ENCODE assay signal across 8 mouse cellular contexts in the genomic region with DNA sequence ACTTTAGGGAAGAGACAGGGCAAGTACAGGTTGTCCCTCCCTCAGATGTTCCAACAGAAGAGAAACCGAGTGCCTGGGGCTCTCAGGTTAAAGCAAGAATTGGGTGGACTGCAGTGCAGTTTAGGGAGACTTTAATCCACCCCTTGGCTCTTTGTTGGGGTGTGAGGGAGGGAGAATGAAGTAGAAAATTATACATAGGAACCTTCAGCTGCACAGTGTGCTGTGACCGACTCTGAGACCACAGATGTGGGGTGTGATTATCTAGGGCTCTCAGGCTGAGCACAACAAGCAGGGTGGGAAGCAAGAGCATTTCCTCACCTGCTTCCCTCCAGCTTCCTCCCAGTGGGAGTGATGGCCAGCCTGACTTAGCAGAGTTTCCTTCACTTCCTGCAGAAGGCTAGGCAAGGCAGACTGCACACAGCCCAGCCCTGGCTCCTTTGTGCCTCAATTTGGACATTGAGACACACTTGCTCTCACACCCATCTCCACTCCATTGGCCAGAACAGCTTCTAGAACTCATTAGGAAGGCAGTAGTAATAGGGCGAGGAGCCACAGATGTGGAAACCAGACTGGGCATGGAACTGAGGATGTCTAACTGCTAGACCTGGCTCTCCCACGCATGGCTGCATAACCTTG. TPM values are rescaled to one million over a fixed set of nuclear protein-coding genes. Genes with fewer than 3 reads are reported as not detected.
DNase-seq lines count a peak whose midpoint lies in the region; ATAC-seq and TF ChIP-seq lines count a peak whose summit lies in the region.
"Had no signal": no experiment of that assay in that cellular context is flagged by ENCODE, and none has a peak within 500 bp of the region (broad histone marks: within the 10 kb centered on the region; RNA-seq: fewer than 3 reads in every experiment).

No protein-coding gene starts in this region.

- H3K27me3 ChIP-seq in megakaryocyte, embryonic 14.5 days (replicated peaks): peaks cover 21% of the 10 kb centered on the region
- H3K27me3 ChIP-seq in heart, adult 2 months (ENCODE audit: control insufficient read depth, insufficient read depth, low read length): no peaks in the 10 kb centered on the region
- H3K27me3 ChIP-seq in stomach, embryonic 15.5 days (replicated peaks): no peaks in the 10 kb centered on the region

- peaks cover 10% of the 10 kb centered on the region for H3K9me3 ChIP-seq in megakaryocyte, embryonic 14.5 days
- H3K9me3 ChIP-seq in stomach, embryonic 15.5 days: no peaks in the 10 kb centered on the region

- H3K4me1 ChIP-seq in megakaryocyte, embryonic 14.5 days: peaks cover 51% of the 10 kb centered on the region
- peaks cover 25% of the 10 kb centered on the region for H3K4me1 ChIP-seq in heart, adult 2 months (ENCODE audit: control insufficient read depth, insufficient read depth, low read length)
- peaks cover 23% of the 10 kb centered on the region for H3K4me1 ChIP-seq in stomach, embryonic 15.5 days

- peak; percentile 55 to 64 for DNase-seq in heart, adult 2 months
- DNase-seq in kidney, postnatal 14 days: peak; percentile 53
- no peak for DNase-seq in frontal cortex, postnatal 14 days (ENCODE audit: low spot score in 2 of 2)

- H3K9ac ChIP-seq in heart, adult 2 months (ENCODE audit: low read depth, low read length): 0 out of 2 replicates have a peak overlapping the region, but pooled peaks have one; percentile 9
- H3K9ac ChIP-seq in stomach, embryonic 15.5 days: no peak overlapping the region

- H3K27ac ChIP-seq in heart, adult 2 months: peak overlapping the region; percentile 91
- peak overlapping the region; percentile 86 for H3K27ac ChIP-seq in stomach, embryonic 15.5 days

- intact Hi-C loops in heart, adult 2 months (cut with DNase I): loop anchor here (2.0 kb wide), 1 partner anchor 16 kb away; no protein-coding TSS in a partner anchor

- 0 out of 2 replicates have a peak, but pooled peaks cover 1% of the 10 kb centered on the region for H3K79me2 ChIP-seq in heart, adult 2 months (replicated peaks; ENCODE audit: control insufficient read depth, insufficient read depth, low read length)

- TF ChIP-seq EP300 in heart, adult 2 months (IDR thresholded peaks at IDR 0.05; ENCODE audit: insufficient read depth, low read depth, low read length): peak; percentile 95

- peak; percentile 59; the same call in 1 of the 2 replicates for TF ChIP-seq POLR2A in heart, adult 2 months (IDR thresholded peaks at IDR 0.05; ENCODE audit: insufficient read depth, low read depth, low read length)

- H3K36me3 ChIP-seq in megakaryocyte, embryonic 14.5 days (replicated peaks; ENCODE audit: low read length): peaks cover 10% of the 10 kb centered on the region
- peaks cover 7% of the 10 kb centered on the region for H3K36me3 ChIP-seq in heart, adult 2 months (ENCODE audit: control insufficient read depth, insufficient read depth, low read length)
- no peaks in the 10 kb centered on the region for H3K36me3 ChIP-seq in stomach, embryonic 15.5 days

- H3K4me2 ChIP-seq in stomach, embryonic 15.5 days: no peak overlapping the region

- H3K4me3 ChIP-seq in megakaryocyte, embryonic 14.5 days (replicated peaks): peak overlapping the region; percentile 62
- H3K4me3 ChIP-seq in heart, adult 2 months: no peak overlapping the region
- H3K4me3 ChIP-seq in stomach, embryonic 15.5 days (replicated peaks): no peak overlapping the region

- 26% methylated on average over 4 of the region's 4 CpGs for WGBS in heart, adult 2 months
- WGBS in stomach, embryonic 15.5 days: 63% methylated on average over 4 of the region's 4 CpGs

- ATAC-seq in megakaryocyte, adult 5-6 weeks (ENCODE audit: poor library complexity, severe bottlenecking): no peak
- no peak for ATAC-seq in stomach, embryonic 15.5 days (ENCODE audit: insufficient read depth, low FRiP score, low read depth)
- no peak for ATAC-seq in frontal cortex, adult (ENCODE audit: low TSS enrichment)

- TF ChIP-seq CTCF in heart, adult 2 months (IDR thresholded peaks at IDR 0.05): no peak

RNA-seq across cellular contexts. Expression of gene Tmbim1, which starts 25.7 kb away (rescaled TPM):
- 128 and 140 TPM in 2 replicates for polyA plus RNA-seq in megakaryocyte, embryonic 14.5 days (2012; ENCODE audit: insufficient read depth, low replicate concordance)
- total RNA-seq in megakaryocyte, adult 5-6 weeks (2015): 13.6 and 15.5 TPM in 2 replicates
- total RNA-seq in megakaryocyte, adult 5-6 weeks (2017): 11.3 and 13.8 TPM in 2 replicates
- total RNA-seq in heart, adult 2 months (2021): 10 to 100 TPM; 41.3 to 48.1 TPM
- 97.1 and 148 TPM in 2 replicates for polyA plus RNA-seq in heart, adult 2 months (2012; rRNA removed)
- 68.3 and 73.4 TPM in 2 replicates for polyA plus RNA-seq in stomach, embryonic 15.5 days (2015; fragmentation: Nextera tagmentation; extraction: Ambion mirVana)

RNA-seq across cellular contexts. Expression of gene Catip, which starts 30.7 kb away (rescaled TPM):
- 0.59 TPM in 1 of 2 replicates, not detected in the other for polyA plus RNA-seq in megakaryocyte, embryonic 14.5 days (2012; ENCODE audit: insufficient read depth, low replicate concordance)
- total RNA-seq in megakaryocyte, adult 5-6 weeks (2015): 0.07 TPM in 1 of 2 replicates, not detected in the other
- total RNA-seq in megakaryocyte, adult 5-6 weeks (2017): 0.26 TPM in 1 of 2 replicates, not detected in the other
- under 1 TPM; 0.29 to 0.34 TPM for total RNA-seq in heart, adult 2 months (2021)
- polyA plus RNA-seq in heart, adult 2 months (2012; rRNA removed): 1.1 and 2.3 TPM in 2 replicates
- 0.53 and 0.55 TPM in 2 replicates for polyA plus RNA-seq in stomach, embryonic 15.5 days (2015; fragmentation: Nextera tagmentation; extraction: Ambion mirVana)
- total RNA-seq: neutrophil, adult 5-6 weeks had no signal

RNA-seq across cellular contexts. Expression of gene Slc11a1, which starts 43.8 kb away (rescaled TPM):
- polyA plus RNA-seq in megakaryocyte, embryonic 14.5 days (2012; ENCODE audit: insufficient read depth, low replicate concordance): 6.3 and 57.9 TPM in 2 replicates
- total RNA-seq in megakaryocyte, adult 5-6 weeks (2015): 54.7 and 60.8 TPM in 2 replicates
- total RNA-seq in megakaryocyte, adult 5-6 weeks (2017): 46.2 and 48.1 TPM in 2 replicates
- 1 to 10 TPM; 5.2 to 5.8 TPM for total RNA-seq in heart, adult 2 months (2021)
- polyA plus RNA-seq in heart, adult 2 months (2012; rRNA removed): 12.3 and 13.0 TPM in 2 replicates
- polyA plus RNA-seq in stomach, embryonic 15.5 days (2015; fragmentation: Nextera tagmentation; extraction: Ambion mirVana): 6.1 and 6.6 TPM in 2 replicates

RNA-seq across cellular contexts. Expression of gene Pnkd, which starts 46.4 kb away (rescaled TPM):
- polyA plus RNA-seq in megakaryocyte, embryonic 14.5 days (2012; ENCODE audit: insufficient read depth, low replicate concordance): 113 and 116 TPM in 2 replicates
- 23.5 and 23.6 TPM in 2 replicates for total RNA-seq in megakaryocyte, adult 5-6 weeks (2015)
- 7.7 and 8.9 TPM in 2 replicates for total RNA-seq in megakaryocyte, adult 5-6 weeks (2017)
- total RNA-seq in heart, adult 2 months (2021): 100 to 1,000 TPM; 126 to 140 TPM
- 104 and 113 TPM in 2 replicates for polyA plus RNA-seq in heart, adult 2 months (2012; rRNA removed)
- 117 and 124 TPM in 2 replicates for polyA plus RNA-seq in stomach, embryonic 15.5 days (2015; fragmentation: Nextera tagmentation; extraction: Ambion mirVana)

RNA-seq across cellular contexts. Expression of gene Aamp, which starts 46.6 kb away (rescaled TPM):
- polyA plus RNA-seq in megakaryocyte, embryonic 14.5 days (2012; ENCODE audit: insufficient read depth, low replicate concordance): 180 and 228 TPM in 2 replicates
- total RNA-seq in megakaryocyte, adult 5-6 weeks (2015): 27.8 and 33.6 TPM in 2 replicates
- total RNA-seq in megakaryocyte, adult 5-6 weeks (2017): 48.2 and 59.5 TPM in 2 replicates
- 100 to 1,000 TPM in 1 of 2 experiments, 10 to 100 TPM in 1; 89.3 to 100 TPM for total RNA-seq in heart, adult 2 months (2021)
- polyA plus RNA-seq in heart, adult 2 months (2012; rRNA removed): 116 and 135 TPM in 2 replicates
- 229 and 235 TPM in 2 replicates for polyA plus RNA-seq in stomach, embryonic 15.5 days (2015; fragmentation: Nextera tagmentation; extraction: Ambion mirVana)

Comparison
In these comparisons a context has a peak if more than half of its experiments do, and no peak if none do; other contexts are left out.
1. DNase-seq: peak in heart, adult 2 months (2 of 2) and kidney, postnatal 14 days (single experiment); none in frontal cortex, postnatal 14 days (0 of 2).